11 mouse cellular contexts compared by ENCODE assay signal in the genomic region with DNA sequence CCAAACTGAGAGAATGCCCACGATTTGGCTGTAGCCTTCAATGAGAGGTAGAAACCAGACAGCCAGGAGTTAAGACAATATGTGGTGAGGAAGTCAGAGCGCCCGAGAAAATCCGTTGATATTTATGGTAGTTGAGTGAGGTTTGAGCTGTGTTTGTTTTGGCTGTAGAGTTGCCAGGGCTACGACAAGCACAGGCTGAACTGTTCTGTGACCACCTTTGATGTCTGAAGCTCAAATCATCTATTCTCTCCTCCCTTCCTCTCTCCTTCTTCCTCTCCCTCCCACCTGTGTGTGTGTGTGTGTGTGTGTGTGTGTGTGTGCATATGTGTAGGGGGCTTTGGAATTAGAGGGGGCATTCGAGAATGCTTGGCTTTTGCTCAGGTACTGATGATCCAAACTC. TPM values are rescaled to one million over a fixed set of nuclear protein-coding genes. Genes with fewer than 3 reads are reported as not detected.
DNase-seq lines count a peak whose midpoint lies in the region; ATAC-seq and TF ChIP-seq lines count a peak whose summit lies in the region.
"Had no signal": no experiment of that assay in that cellular context is flagged by ENCODE, and none has a peak within 500 bp of the region (broad histone marks: within the 10 kb centered on the region; RNA-seq: fewer than 3 reads in every experiment).

No protein-coding gene starts in this region.

- TF ChIP-seq POLR2A in cerebellum, adult 2 months (IDR thresholded peaks at IDR 0.05; ENCODE audit: borderline replicate concordance, insufficient read depth, low read length): no peak

- no peak overlapping the region for H3K4me3 ChIP-seq in lung, postnatal 0 days (ENCODE audit: low read depth, low read length)
- no peak overlapping the region for H3K4me3 ChIP-seq in midbrain, embryonic 11.5 days (ENCODE audit: low read depth, low read length)
- H3K4me3 ChIP-seq in cerebellum, adult 2 months (replicated peaks; ENCODE audit: insufficient read depth, low read depth, low read length): no peak overlapping the region
- H3K4me3 ChIP-seq: limb, embryonic 15.5 days had no signal

- no peaks in the 10 kb centered on the region for H3K27me3 ChIP-seq in lung, postnatal 0 days (replicated peaks; ENCODE audit: insufficient read depth, low read length)
- no peaks in the 10 kb centered on the region for H3K27me3 ChIP-seq in midbrain, embryonic 11.5 days (ENCODE audit: control insufficient read depth, insufficient read depth, low read length)
- no peaks in the 10 kb centered on the region for H3K27me3 ChIP-seq in cerebellum, adult 2 months (ENCODE audit: control insufficient read depth, insufficient read depth, low read length)
- H3K27me3 ChIP-seq: limb, embryonic 15.5 days had no signal

- intact Hi-C loops in heart, postnatal 10 days (cut with DNase I): no loop called here

- H3K27ac ChIP-seq in lung, postnatal 0 days (ENCODE audit: low read length): no peak overlapping the region
- H3K27ac ChIP-seq in midbrain, embryonic 11.5 days (ENCODE audit: low read depth, low read length): no peak overlapping the region
- no peak overlapping the region for H3K27ac ChIP-seq in cerebellum, adult 2 months (ENCODE audit: insufficient read depth, low read length)
- H3K27ac ChIP-seq: limb, embryonic 15.5 days had no signal

- H3K9ac ChIP-seq in lung, postnatal 0 days (replicated peaks; ENCODE audit: low read depth): no peak overlapping the region
- no peak overlapping the region for H3K9ac ChIP-seq in midbrain, embryonic 11.5 days (ENCODE audit: low read length)
- H3K9ac ChIP-seq: limb, embryonic 15.5 days had no signal

- peak; percentile 29 to 45 for DNase-seq in heart, postnatal 10 days
- DNase-seq in heart, adult 9 months (ENCODE audit: low spot score in 2 of 2): no peak
- peak; percentile 43 for DNase-seq in lung, postnatal 0 days (ENCODE audit: low spot score)
- DNase-seq in lung, postnatal 14 days: no peak
- peak; percentile 79 for DNase-seq in T-cell, adult 2 months (ENCODE audit: low spot score)
- peak; percentile 32 for DNase-seq in lung, postnatal 36 days
- no peak for DNase-seq in midbrain, embryonic 11.5 days (ENCODE audit: low spot score, missing footprints)
- DNase-seq in cerebellum, adult 2 months: no peak
- DNase-seq: kidney, postnatal 14 days had no signal

- TF ChIP-seq CTCF in lung, postnatal 0 days (IDR thresholded peaks at IDR 0.05): no peak
- TF ChIP-seq CTCF in cerebellum, adult 2 months (IDR thresholded peaks at IDR 0.05; ENCODE audit: borderline replicate concordance, insufficient read depth, low read depth, low read length): no peak

- no peaks in the 10 kb centered on the region for H3K4me1 ChIP-seq in lung, postnatal 0 days (ENCODE audit: insufficient read depth, low read depth, low read length)
- no peaks in the 10 kb centered on the region for H3K4me1 ChIP-seq in midbrain, embryonic 11.5 days (ENCODE audit: control insufficient read depth, insufficient read depth, low read length)
- H3K4me1 ChIP-seq in cerebellum, adult 2 months (ENCODE audit: control insufficient read depth, insufficient read depth, low read length): peaks cover 5% of the 10 kb centered on the region; the same call in 1 of the 2 replicates

- peak; percentile 35; the same call in 1 of the 2 replicates for ATAC-seq in lung, postnatal 0 days
- ATAC-seq in midbrain, embryonic 11.5 days (ENCODE audit: low FRiP score): no peak

- no peak for TF ChIP-seq EP300 in lung, postnatal 0 days (IDR thresholded peaks at IDR 0.05)

- H3K9me3 ChIP-seq in lung, postnatal 0 days (ENCODE audit: low read length): no peaks in the 10 kb centered on the region
- no peaks in the 10 kb centered on the region for H3K9me3 ChIP-seq in midbrain, embryonic 11.5 days (ENCODE audit: control insufficient read depth, low read length)
- H3K9me3 ChIP-seq: G1E; limb, embryonic 15.5 days had no signal

- WGBS in lung, postnatal 0 days: 16% methylated on average over 6 of the region's 6 CpGs
- WGBS in midbrain, embryonic 11.5 days: 72% methylated on average over 6 of the region's 6 CpGs
- WGBS in cerebellum, adult 2 months: 76% methylated on average over 6 of the region's 6 CpGs

- no peaks in the 10 kb centered on the region for H3K36me3 ChIP-seq in lung, postnatal 0 days (ENCODE audit: insufficient read depth, low read length)
- no peaks in the 10 kb centered on the region for H3K36me3 ChIP-seq in midbrain, embryonic 11.5 days (ENCODE audit: control insufficient read depth, insufficient read depth, low read length)
- H3K36me3 ChIP-seq: G1E; limb, embryonic 15.5 days had no signal

- H3K4me2 ChIP-seq in lung, postnatal 0 days (replicated peaks; ENCODE audit: low read depth, low read length): no peak overlapping the region
- no peak overlapping the region for H3K4me2 ChIP-seq in midbrain, embryonic 11.5 days
- H3K4me2 ChIP-seq: limb, embryonic 15.5 days had no signal

RNA-seq across cellular contexts. Expression of gene G3bp2, which starts 19.5 kb away (rescaled TPM):
- total RNA-seq in heart, postnatal 10 days (2021): 10 to 100 TPM; 75.4 to 83.7 TPM
- 95.2 and 102 TPM in 2 replicates for polyA plus RNA-seq in lung, postnatal 0 days (2015; fragmentation: Nextera tagmentation; extraction: Ambion mirVana)
- 292 and 298 TPM in 2 replicates for polyA plus RNA-seq in midbrain, embryonic 11.5 days (2014; fragmentation: Nextera tagmentation; extraction: Ambion mirVana)
- polyA plus RNA-seq in cerebellum, adult 2 months (2012; rRNA removed): 123 and 125 TPM in 2 replicates

RNA-seq across cellular contexts. Expression of gene Uso1, which starts 34.7 kb away (rescaled TPM):
- 10 to 100 TPM; 42.9 to 46.4 TPM for total RNA-seq in heart, postnatal 10 days (2021)
- polyA plus RNA-seq in lung, postnatal 0 days (2015; fragmentation: Nextera tagmentation; extraction: Ambion mirVana): 28.8 and 31.7 TPM in 2 replicates
- polyA plus RNA-seq in midbrain, embryonic 11.5 days (2014; fragmentation: Nextera tagmentation; extraction: Ambion mirVana): 25.9 and 29.4 TPM in 2 replicates
- 55.2 and 59.3 TPM in 2 replicates for polyA plus RNA-seq in cerebellum, adult 2 months (2012; rRNA removed)

RNA-seq across cellular contexts. Expression of gene Cdkl2, which starts 59.4 kb away (rescaled TPM):
- total RNA-seq in heart, postnatal 10 days (2021): 1 to 10 TPM; 2.9 to 3.1 TPM
- 5.1 and 6.2 TPM in 2 replicates for polyA plus RNA-seq in lung, postnatal 0 days (2015; fragmentation: Nextera tagmentation; extraction: Ambion mirVana)
- polyA plus RNA-seq in midbrain, embryonic 11.5 days (2014; fragmentation: Nextera tagmentation; extraction: Ambion mirVana): 0.37 and 0.48 TPM in 2 replicates
- 9.1 and 11.1 TPM in 2 replicates for polyA plus RNA-seq in cerebellum, adult 2 months (2012; rRNA removed)

Comparison
In these comparisons a context has a peak if more than half of its experiments do, and no peak if none do; other contexts are left out.
1. DNase-seq: peak in heart, postnatal 10 days (2 of 2), lung, postnatal 0 days (single experiment), T-cell, adult 2 months (single experiment) and lung, postnatal 36 days (single experiment); none in heart, adult 9 months (0 of 2), lung, postnatal 14 days (single experiment), midbrain, embryonic 11.5 days (single experiment) and cerebellum, adult 2 months (0 of 2).